Mouse (Mus musculus) 3T3-L1 (cell line): ENCODE measurements at regions not wholly inside any gene's neighbourhood (a gene's known extent, or its start where the extent isn't known, plus 50 kb on each side); places are given as distances from the start of the nearest gene placed in this dataset.

Experiments used
- DNase-seq: peaks from one replicate; pipeline ENCODE4 v3.0.0-alpha.2; 2015; ENCODE audit warnings: low read depth, low spot score

DNA sequence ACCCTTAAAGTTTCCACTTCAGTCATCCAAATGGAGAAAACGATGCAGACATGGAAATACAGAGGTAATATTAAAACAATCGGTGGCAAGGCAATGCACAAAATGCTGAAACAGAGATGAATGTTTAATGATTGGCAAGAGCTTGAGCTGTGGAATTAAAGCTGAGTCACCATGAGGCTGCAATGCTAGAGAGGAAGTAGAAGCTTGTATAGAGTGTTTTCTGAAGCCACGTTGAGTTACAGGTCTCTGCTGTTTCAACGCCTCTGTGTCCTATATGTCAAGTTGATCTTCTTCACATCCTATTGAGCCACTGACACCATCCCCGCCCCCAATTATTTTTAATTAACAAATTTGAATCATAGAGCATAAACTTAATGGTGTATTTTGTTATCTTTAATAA, 261.0 kb upstream of the Ctnnd2 start:
- DNase-seq = peak; percentile 69
